Mouse (Mus musculus): ENCODE results near the gene Inha. TPM values are rescaled to one million over a fixed set of nuclear protein-coding genes. Genes with fewer than 3 reads are reported as not detected.

Inha gene
- total RNA-seq, 1 experiment: 0.80 TPM

DNA sequence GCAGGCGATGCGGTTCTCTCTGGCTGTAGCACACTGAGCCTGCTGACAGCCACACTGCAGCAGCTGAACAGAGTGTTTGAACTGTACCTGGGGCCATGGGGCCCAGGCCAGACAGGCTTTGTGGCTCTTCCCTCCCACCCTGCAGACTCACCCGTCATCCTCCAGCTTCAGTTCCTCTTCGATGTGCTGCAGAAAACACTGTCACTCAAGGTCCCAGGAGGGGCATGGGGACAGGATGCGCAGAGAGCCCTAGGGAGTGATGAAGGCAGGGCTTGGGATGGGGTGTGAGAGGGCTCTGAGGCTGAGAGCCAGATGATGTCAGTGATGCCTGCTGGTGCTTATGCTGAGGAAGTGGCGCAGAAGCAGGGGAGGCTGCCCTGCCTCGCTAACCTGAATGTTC, 17.8 kb downstream of the Inha start:
- no peak for DNase-seq (ENCODE audit: low read depth, low spot score)
- Histone ChIP-seq H3K27ac (ENCODE audit: insufficient read depth, low read depth, low read length, poor library complexity, severe bottlenecking) (no peak overlapping the region), H3K36me3 (ENCODE audit: control insufficient read depth, insufficient read depth, low read length, poor library complexity, severe bottlenecking) (peaks cover 18% of the 10 kb centered on the region), H3K9ac (ENCODE audit: insufficient read depth, low read depth, low read length, poor library complexity, severe bottlenecking) (no peak overlapping the region), H3K9me3 (ENCODE audit: control insufficient read depth, insufficient read depth, low read depth, low read length) (no peaks in the 10 kb centered on the region), H3K4me3 (ENCODE audit: insufficient read depth in 1 of 2, low read depth in 1 of 2, low read length in 2 of 2, poor library complexity in 1 of 2, severe bottlenecking in 1 of 2) (no peak overlapping the region), H3K4me1 (ENCODE audit: control insufficient read depth in 2 of 2, insufficient read depth in 2 of 2, low read length in 2 of 2, poor library complexity in 1 of 2) (no peaks in the 10 kb centered on the region; a peak in 1 of 4 replicates)
- TF ChIP-seq ZNF384 (IDR thresholded peaks at IDR 0.05; ENCODE audit: low read depth, low read length): no peak
- no peak for TF ChIP-seq MAFK (IDR thresholded peaks at IDR 0.05; ENCODE audit: insufficient read depth, low read depth, low read length)
- no peak for TF ChIP-seq ZC3H11A (IDR thresholded peaks at IDR 0.05; ENCODE audit: borderline replicate concordance, low read depth, low read length)
- no peak for TF ChIP-seq HCFC1 (IDR thresholded peaks at IDR 0.05; ENCODE audit: borderline replicate concordance, insufficient read depth, low read length)
- no peak for TF ChIP-seq CHD2 (IDR thresholded peaks at IDR 0.05; ENCODE audit: low read depth, low read length)
- in situ Hi-C loops (cut with MboI; ENCODE audit: low sequenced_read_pairs in 2 of 2, unreplicated experiment in 2 of 2): no loop called here

DNA sequence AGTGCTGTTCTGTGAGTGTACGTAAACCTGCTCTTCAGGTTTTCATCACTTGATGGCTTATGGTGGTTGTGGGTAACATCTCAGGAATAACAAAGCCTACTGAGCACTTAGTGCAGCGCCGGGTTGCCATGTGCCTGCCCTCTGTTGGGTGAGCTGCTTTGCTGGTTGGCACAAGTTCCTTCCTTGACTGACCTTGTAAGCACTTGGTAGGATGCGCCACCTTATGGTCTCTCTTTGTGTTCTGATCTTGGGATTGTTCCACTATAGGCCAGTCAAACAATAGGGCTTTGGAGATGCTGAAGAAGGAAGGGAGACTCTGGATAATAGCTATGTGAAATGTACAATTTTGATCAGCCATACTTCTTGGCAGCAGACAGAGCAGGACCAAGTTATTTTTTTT, 23.7 kb downstream of the Inha start:
- DNase-seq (ENCODE audit: low read depth, low spot score): no peak
- TF ChIP-seq ZNF384 (IDR thresholded peaks at IDR 0.05; ENCODE audit: low read depth, low read length): no peak
- TF ChIP-seq CHD2 (IDR thresholded peaks at IDR 0.05; ENCODE audit: low read depth, low read length): no peak
- TF ChIP-seq MAFK (IDR thresholded peaks at IDR 0.05; ENCODE audit: insufficient read depth, low read depth, low read length): no peak
- TF ChIP-seq HCFC1 (IDR thresholded peaks at IDR 0.05; ENCODE audit: borderline replicate concordance, insufficient read depth, low read length): no peak
- no peak for TF ChIP-seq ZC3H11A (IDR thresholded peaks at IDR 0.05; ENCODE audit: borderline replicate concordance, low read depth, low read length)
- in situ Hi-C loops (cut with MboI; ENCODE audit: low sequenced_read_pairs in 2 of 2, unreplicated experiment in 2 of 2): no loop called here
- no peak overlapping the region for H3K9ac ChIP-seq (ENCODE audit: insufficient read depth, low read depth, low read length, poor library complexity, severe bottlenecking)
- H3K27ac ChIP-seq (ENCODE audit: insufficient read depth, low read depth, low read length, poor library complexity, severe bottlenecking): no peak overlapping the region
- H3K9me3 ChIP-seq (ENCODE audit: control insufficient read depth, insufficient read depth, low read depth, low read length): no peaks in the 10 kb centered on the region
- no peaks in the 10 kb centered on the region for H3K4me1 ChIP-seq (ENCODE audit: control insufficient read depth in 2 of 2, insufficient read depth in 2 of 2, low read length in 2 of 2, poor library complexity in 1 of 2)
- H3K4me3 ChIP-seq (ENCODE audit: insufficient read depth in 1 of 2, low read depth in 1 of 2, low read length in 2 of 2, poor library complexity in 1 of 2, severe bottlenecking in 1 of 2): no peak overlapping the region
- peaks cover 38% of the 10 kb centered on the region for H3K36me3 ChIP-seq (ENCODE audit: control insufficient read depth, insufficient read depth, low read length, poor library complexity, severe bottlenecking)

DNA sequence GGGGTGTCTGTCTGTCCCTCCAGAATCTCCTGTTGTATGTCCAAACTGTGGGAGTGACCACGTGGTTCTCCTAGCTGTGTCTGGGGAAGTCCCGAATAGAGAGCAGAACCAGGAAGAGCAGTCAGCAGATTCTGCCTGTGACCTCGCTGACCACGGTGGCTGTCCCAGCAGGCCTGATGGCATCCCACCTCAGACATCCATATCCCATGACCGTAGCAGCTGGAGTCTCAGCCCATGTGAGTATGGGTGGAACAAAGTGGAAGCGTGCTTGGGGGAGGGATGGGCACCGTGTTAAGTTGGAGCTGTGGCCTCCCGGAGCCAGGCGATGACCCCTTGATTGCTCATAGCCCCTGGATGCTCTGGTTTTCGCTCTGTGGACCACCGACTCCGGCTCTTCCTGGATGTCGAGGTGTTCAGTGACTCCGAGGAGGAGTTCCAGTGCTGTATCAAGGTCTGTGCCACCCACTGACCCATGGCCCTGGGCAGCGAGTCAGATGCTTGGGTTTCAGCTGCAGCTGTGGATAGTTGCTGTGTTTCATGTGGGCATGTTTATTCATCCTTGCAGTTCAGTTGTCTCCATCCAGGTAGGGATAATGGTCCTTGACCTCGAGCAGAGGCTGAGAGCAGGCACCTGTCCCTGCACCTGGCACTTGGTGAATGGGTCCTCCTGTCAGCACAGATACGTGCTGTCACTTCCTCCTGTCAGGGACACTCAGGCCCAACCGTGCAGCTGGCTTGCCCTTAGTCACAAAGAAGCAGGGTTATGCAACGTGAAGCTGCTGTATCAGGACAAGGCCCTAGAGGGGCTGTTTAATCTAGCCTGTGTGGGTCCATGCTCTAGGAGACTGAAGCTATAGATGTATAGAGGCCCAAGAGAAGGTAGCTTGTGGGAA, 25.6 kb downstream of the Inha start:
- Histone ChIP-seq H3K4me1 (ENCODE audit: control insufficient read depth in 2 of 2, insufficient read depth in 2 of 2, low read length in 2 of 2, poor library complexity in 1 of 2) (no peaks in the 10 kb centered on the region), H3K9me3 (ENCODE audit: control insufficient read depth, insufficient read depth, low read depth, low read length) (no peaks in the 10 kb centered on the region), H3K36me3 (ENCODE audit: control insufficient read depth, insufficient read depth, low read length, poor library complexity, severe bottlenecking) (peaks cover 32% of the 10 kb centered on the region), H3K4me3 (ENCODE audit: insufficient read depth in 1 of 2, low read depth in 1 of 2, low read length in 2 of 2, poor library complexity in 1 of 2, severe bottlenecking in 1 of 2) (no peak overlapping the region), H3K9ac (ENCODE audit: insufficient read depth, low read depth, low read length, poor library complexity, severe bottlenecking) (no peak overlapping the region), H3K27ac (ENCODE audit: insufficient read depth, low read depth, low read length, poor library complexity, severe bottlenecking) (no peak overlapping the region)
- in situ Hi-C loops (cut with MboI; ENCODE audit: low sequenced_read_pairs in 2 of 2, unreplicated experiment in 2 of 2): no loop called here
- TF ChIP-seq ZNF384 (IDR thresholded peaks at IDR 0.05; ENCODE audit: low read depth, low read length) (no peak), ZC3H11A (IDR thresholded peaks at IDR 0.05; ENCODE audit: borderline replicate concordance, low read depth, low read length) (no peak), HCFC1 (IDR thresholded peaks at IDR 0.05; ENCODE audit: borderline replicate concordance, insufficient read depth, low read length) (no peak), MAFK (IDR thresholded peaks at IDR 0.05; ENCODE audit: insufficient read depth, low read depth, low read length) (no peak), CHD2 (IDR thresholded peaks at IDR 0.05; ENCODE audit: low read depth, low read length) (no peak)
- DNase-seq (ENCODE audit: low read depth, low spot score): no peak

DNA sequence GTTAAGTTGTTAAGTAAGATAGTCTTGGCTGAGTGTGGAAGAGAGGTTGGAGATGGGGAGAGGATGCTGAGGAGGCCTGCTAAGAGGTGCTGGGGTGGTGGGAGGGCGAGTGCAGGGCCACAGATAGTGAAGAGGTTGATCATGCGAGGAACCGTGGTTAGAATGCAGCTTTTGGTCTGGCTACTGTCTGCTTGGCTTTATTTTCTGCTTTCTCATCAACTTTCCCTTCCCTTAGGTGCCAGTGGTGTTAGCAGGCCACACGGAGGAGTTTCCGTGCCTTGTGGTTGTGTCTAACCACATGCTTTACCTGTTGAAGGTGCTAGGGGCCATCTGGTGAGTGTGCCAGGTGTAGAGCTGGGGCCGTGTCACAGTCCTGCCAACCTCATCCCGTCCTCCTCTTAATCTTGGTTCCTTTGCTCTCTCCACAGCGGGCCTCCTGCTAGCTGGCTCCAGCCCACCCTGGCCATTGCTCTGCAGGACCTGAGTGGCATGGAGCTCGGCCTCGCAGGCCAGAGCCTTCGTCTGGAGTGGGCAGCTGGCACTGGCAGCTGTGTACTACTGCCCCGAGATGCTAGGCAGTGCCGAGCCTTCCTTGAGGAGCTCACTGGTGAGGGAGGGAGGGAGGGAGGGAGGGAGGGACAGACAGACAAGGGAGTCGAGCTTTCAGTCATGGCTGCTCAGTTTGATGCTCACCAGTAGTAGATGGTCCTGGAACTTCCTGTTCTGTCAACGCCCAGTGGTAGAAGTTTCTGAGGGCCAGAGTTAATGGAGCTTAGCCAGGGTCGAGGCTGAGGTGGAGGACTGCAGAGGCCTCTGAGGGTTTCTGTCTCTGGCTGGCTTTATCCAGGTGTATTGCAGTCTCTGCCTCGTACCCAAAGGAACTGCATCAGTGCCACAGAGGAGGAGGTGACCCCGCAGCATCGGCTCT, 26.7 kb downstream of the Inha start:
- Histone ChIP-seq H3K27ac (ENCODE audit: insufficient read depth, low read depth, low read length, poor library complexity, severe bottlenecking) (no peak overlapping the region), H3K36me3 (ENCODE audit: control insufficient read depth, insufficient read depth, low read length, poor library complexity, severe bottlenecking) (peaks cover 28% of the 10 kb centered on the region), H3K9me3 (ENCODE audit: control insufficient read depth, insufficient read depth, low read depth, low read length) (no peaks in the 10 kb centered on the region), H3K9ac (ENCODE audit: insufficient read depth, low read depth, low read length, poor library complexity, severe bottlenecking) (no peak overlapping the region), H3K4me3 (ENCODE audit: insufficient read depth in 1 of 2, low read depth in 1 of 2, low read length in 2 of 2, poor library complexity in 1 of 2, severe bottlenecking in 1 of 2) (no peak overlapping the region), H3K4me1 (ENCODE audit: control insufficient read depth in 2 of 2, insufficient read depth in 2 of 2, low read length in 2 of 2, poor library complexity in 1 of 2) (no peaks in the 10 kb centered on the region)
- no peak for DNase-seq (ENCODE audit: low read depth, low spot score)
- TF ChIP-seq ZC3H11A (IDR thresholded peaks at IDR 0.05; ENCODE audit: borderline replicate concordance, low read depth, low read length) (no peak), ZNF384 (IDR thresholded peaks at IDR 0.05; ENCODE audit: low read depth, low read length) (no peak), MAFK (IDR thresholded peaks at IDR 0.05; ENCODE audit: insufficient read depth, low read depth, low read length) (no peak)
- in situ Hi-C loops (cut with MboI; ENCODE audit: low sequenced_read_pairs in 2 of 2, unreplicated experiment in 2 of 2): no loop called here

All from ES-E14 (cell line).